Mouse (Mus musculus) liver, postnatal 0 days (tissue): ENCODE measurements at regions not wholly inside any gene's neighbourhood (a gene's known extent, or its start where the extent isn't known, plus 50 kb on each side); places are given as distances from the start of the nearest gene placed in this dataset.

Experiments
- ATAC-seq: fragments of 200-750 bp; cut with Nextera tagmentation; 2 replicates; pipeline ENCODE4 v1.8.0; 2017; ENCODE audit warnings: mild to moderate bottlenecking, moderate library complexity
- DNase-seq: peaks from one replicate; pipeline ENCODE4 v3.0.0-alpha.2; 2016
- H3K27ac ChIP-seq: fragments of 300-500 bp; sonication (generic); 2 replicates; pipeline ENCODE4 v1.5.1; 2014; ENCODE audit warnings: antibody characterized with exemption, moderate library complexity, mild to moderate bottlenecking, low read depth
- H3K27me3 ChIP-seq: fragments of 300-500 bp; sonication (generic); 2 replicates; pipeline ENCODE4 v1.6.1; 2014; ENCODE audit warnings: low read length, control low read depth, mixed read lengths; ENCODE audit not compliant: insufficient read depth
- H3K36me3 ChIP-seq: fragments of 300-500 bp; sonication (generic); replicated peaks from 2 replicates; pipeline ENCODE4 v1.6.1; 2014; ENCODE audit warnings: mild to moderate bottlenecking, control low read depth, low read length, moderate library complexity, mixed read lengths; ENCODE audit not compliant: insufficient read depth
- H3K4me1 ChIP-seq: fragments of 300-500 bp; sonication (generic); 2 replicates; pipeline ENCODE4 v1.6.1; 2014; ENCODE audit warnings: antibody characterized with exemption, mild to moderate bottlenecking, control low read depth; ENCODE audit not compliant: insufficient read depth
- H3K4me2 ChIP-seq: fragments of 300-500 bp; sonication (generic); 2 replicates; pipeline ENCODE4 v1.6.1; 2014; ENCODE audit warnings: low read depth, mild to moderate bottlenecking, low read length, moderate library complexity, mixed read lengths
- H3K4me3 ChIP-seq: fragments of 300-500 bp; sonication (generic); 2 replicates; pipeline ENCODE4 v1.5.1; 2014; ENCODE audit warnings: low read depth, low read length
- H3K9ac ChIP-seq: fragments of 300-500 bp; sonication (generic); replicated peaks from 2 replicates; pipeline ENCODE4 v1.6.1; 2014; ENCODE audit warnings: mild to moderate bottlenecking, moderate library complexity
- H3K9me3 ChIP-seq: fragments of 300-500 bp; sonication (generic); 2 replicates; pipeline ENCODE4 v1.6.1; 2016; ENCODE audit warnings: mild to moderate bottlenecking, control low read depth, low read length, mixed read lengths
- CTCF ChIP-seq: sonication (generic); IDR thresholded peaks from 2 replicates; pipeline ENCODE4 v1.5.1; 2016; ENCODE audit warnings: antibody characterized with exemption, low read depth
- EP300 ChIP-seq: IDR thresholded peaks from 2 replicates; pipeline ENCODE4 v1.6.1; 2016; ENCODE audit warnings: antibody characterized with exemption, low read depth, mild to moderate bottlenecking
- WGBS: fragments of 180-500 bp; shearing (Covaris S2); extraction: QIAGEN DNeasy Blood & Tissue Kit; methylation state at CpG from one replicate; pipeline ENCODE4 v1.1.7; 2014; ENCODE audit not compliant: insufficient replicate concordance; 5-methylcytosine and 5-hydroxymethylcytosine counted together

DNA sequence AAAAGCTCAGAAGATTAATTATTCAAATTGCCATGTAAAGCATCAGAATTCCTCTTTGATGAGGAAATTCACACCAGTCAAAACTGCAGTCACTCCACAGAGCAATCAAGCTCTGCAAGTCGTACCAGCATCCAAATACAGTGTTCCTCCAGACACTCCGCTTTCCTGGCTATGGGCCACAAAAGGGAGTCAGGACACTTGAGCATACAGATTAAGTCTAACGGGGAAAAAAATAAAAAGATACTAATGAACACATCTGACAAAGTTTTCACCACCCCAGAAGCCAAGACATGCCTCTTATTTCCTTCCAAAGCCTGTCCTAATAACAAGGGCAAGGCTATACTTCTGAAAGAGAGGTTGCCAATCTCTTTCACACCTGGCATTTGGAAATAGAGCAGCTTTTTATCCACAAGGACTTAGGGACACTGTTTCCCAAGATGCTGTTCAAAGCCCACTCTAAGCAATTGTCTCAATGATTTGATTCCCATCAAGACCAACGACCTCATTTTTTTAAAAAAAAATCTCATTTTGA is 485.5 kb upstream of the Pou3f2 start:
- TF ChIP-seq EP300: no peak
- no peak for TF ChIP-seq CTCF
- 54% methylated on average over 4 of the region's 4 CpGs for WGBS
- H3K9ac ChIP-seq: no peak overlapping the region

DNA sequence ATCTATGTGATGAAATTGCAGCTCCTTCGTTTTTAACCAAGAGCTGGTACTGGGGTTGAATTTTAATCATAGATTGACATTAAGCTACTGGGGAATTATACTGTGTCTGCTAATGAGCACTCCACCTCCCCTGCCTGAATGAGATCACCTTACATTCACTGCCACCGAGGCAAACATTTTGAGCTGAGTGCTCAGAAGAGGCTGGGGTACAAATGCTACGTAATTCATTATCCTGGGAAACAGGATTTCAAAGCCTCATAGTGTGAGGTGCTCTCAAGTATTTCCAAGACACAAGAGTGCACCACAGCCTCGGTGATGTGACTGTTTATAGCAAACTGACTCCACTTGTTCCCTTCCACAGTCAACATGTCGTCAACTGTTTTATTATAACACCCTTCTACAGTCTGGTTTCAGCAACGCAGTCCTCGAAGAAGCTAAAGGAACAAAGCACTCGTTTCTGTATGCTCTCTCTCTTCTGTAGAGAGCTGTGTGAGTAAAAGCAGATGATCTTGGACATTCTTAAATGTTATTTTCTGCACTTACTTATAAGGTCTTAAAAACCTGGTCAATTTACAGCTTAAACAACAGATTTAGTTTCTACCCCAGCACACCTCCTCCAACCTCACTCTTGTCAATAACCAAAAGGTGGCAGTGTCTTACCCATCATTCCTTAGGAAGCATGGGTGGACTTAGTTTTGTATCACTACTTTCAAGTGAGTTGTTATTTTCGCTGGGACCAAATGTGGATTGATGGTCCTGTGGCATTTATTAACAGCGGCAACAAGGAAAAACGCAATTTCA is 484.8 kb upstream of the Pou3f2 start:
- H3K4me1 ChIP-seq: no peaks in the 10 kb centered on the region
- H3K27me3 ChIP-seq: no peaks in the 10 kb centered on the region
- H3K4me2 ChIP-seq: no peak overlapping the region
- H3K27ac ChIP-seq: no peak overlapping the region
- H3K36me3 ChIP-seq: no peaks in the 10 kb centered on the region
- WGBS: 56% methylated on average over 11 of the region's 11 CpGs
- TF ChIP-seq EP300: no peak
- TF ChIP-seq CTCF: no peak
- H3K4me3 ChIP-seq: no peak overlapping the region
- no peak for ATAC-seq
- no peak for DNase-seq
- no peak overlapping the region for H3K9ac ChIP-seq
- H3K9me3 ChIP-seq: no peaks in the 10 kb centered on the region

More for the DNA sequence above, 485.5 kb upstream of the Pou3f2 start:
- Histone ChIP-seq H3K9me3 (no peaks in the 10 kb centered on the region), H3K36me3 (no peaks in the 10 kb centered on the region), H3K4me3 (no peak overlapping the region), H3K4me2 (no peak overlapping the region), H3K4me1 (no peaks in the 10 kb centered on the region), H3K27ac (no peak overlapping the region), H3K27me3 (no peaks in the 10 kb centered on the region)
- ATAC-seq (no peak), DNase-seq (no peak)

DNA sequence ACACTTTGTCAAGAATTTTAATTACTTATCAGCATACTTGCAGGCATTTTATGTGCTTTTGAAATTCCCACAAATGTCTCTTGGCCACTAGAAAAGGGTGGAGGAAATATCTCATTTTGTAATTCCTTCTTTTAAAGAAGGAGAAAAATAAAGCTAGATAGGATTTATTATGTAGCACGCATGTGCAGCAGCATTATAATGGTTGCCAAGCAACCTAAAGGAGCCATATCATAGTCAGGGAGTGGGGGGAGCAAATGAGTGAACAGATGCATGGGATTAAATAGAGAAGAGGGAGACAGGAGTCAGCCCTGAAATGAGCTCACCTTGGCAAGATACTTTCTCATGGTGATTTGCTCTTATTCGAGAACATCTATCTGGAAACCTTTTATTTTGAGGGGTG is 483.0 kb upstream of the Pou3f2 start:
- H3K4me2 ChIP-seq: no peak overlapping the region
- no peaks in the 10 kb centered on the region for H3K9me3 ChIP-seq
- no peak overlapping the region for H3K9ac ChIP-seq
- TF ChIP-seq EP300 (no peak), CTCF (no peak)
- ATAC-seq (no peak), DNase-seq (no peak)
- no peak overlapping the region for H3K27ac ChIP-seq
- H3K27me3 ChIP-seq: no peaks in the 10 kb centered on the region
- no peaks in the 10 kb centered on the region for H3K36me3 ChIP-seq
- no peaks in the 10 kb centered on the region for H3K4me1 ChIP-seq
- WGBS: 64% methylated on average over 2 of the region's 2 CpGs
- no peak overlapping the region for H3K4me3 ChIP-seq

DNA sequence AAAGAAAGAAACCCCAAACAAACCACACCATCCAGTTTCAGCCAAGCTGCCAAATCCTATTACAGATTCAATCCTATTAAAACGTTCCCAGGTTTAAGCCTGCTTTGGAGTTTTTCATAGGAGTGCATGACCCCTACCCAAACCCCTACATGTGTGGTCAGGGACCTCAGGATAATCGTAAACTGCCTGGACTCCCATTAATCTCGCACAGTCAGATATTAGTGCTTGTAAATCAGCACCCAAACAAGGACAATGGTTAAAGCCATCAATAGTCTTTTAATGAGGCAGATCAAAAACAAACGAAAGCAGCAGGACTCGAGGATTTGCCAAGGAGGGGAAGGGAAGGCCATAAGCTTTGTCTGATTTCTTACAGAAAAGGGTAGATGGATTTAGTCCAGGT is 482.3 kb upstream of the Pou3f2 start:
- 29% methylated on average over 5 of the region's 5 CpGs for WGBS
- H3K4me3 ChIP-seq: no peak overlapping the region
- no peak for TF ChIP-seq CTCF
- no peak for TF ChIP-seq EP300

DNA sequence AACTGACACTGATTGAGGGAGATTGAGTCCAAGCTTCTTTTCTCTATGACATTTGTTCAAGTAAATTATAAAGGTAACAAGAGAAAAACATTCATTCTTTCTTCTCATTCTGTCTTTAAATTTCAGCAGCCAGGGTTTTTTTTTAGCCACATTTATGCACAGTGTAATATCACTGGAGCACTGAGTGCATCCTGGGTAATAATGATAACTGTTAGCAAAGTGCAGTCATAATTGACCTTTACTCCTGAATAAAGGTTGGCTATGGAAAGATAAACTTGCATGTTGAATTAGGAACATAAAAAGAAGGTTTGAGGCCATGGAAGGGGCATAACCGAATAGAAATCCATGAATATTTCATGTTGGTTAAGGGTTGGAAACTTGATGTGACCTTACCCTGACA is 461.3 kb upstream of the Pou3f2 start:
- no peaks in the 10 kb centered on the region for H3K36me3 ChIP-seq
- no peak overlapping the region for H3K4me3 ChIP-seq
- no peaks in the 10 kb centered on the region for H3K4me1 ChIP-seq
- ATAC-seq: no peak
- WGBS: 82% methylated on average over 1 of the region's 1 CpGs
- H3K4me2 ChIP-seq: no peak overlapping the region
- H3K9me3 ChIP-seq: no peaks in the 10 kb centered on the region
- H3K9ac ChIP-seq: no peak overlapping the region
- H3K27ac ChIP-seq: no peak overlapping the region
- TF ChIP-seq EP300: no peak
- TF ChIP-seq CTCF: no peak
- no peak for DNase-seq
- no peaks in the 10 kb centered on the region for H3K27me3 ChIP-seq

More for the DNA sequence above, 482.3 kb upstream of the Pou3f2 start:
- Histone ChIP-seq H3K27ac (no peak overlapping the region), H3K27me3 (no peaks in the 10 kb centered on the region), H3K4me1 (no peaks in the 10 kb centered on the region), H3K36me3 (no peaks in the 10 kb centered on the region), H3K4me2 (no peak overlapping the region), H3K9me3 (no peaks in the 10 kb centered on the region), H3K9ac (no peak overlapping the region)
- no peak for DNase-seq
- no peak for ATAC-seq

DNA sequence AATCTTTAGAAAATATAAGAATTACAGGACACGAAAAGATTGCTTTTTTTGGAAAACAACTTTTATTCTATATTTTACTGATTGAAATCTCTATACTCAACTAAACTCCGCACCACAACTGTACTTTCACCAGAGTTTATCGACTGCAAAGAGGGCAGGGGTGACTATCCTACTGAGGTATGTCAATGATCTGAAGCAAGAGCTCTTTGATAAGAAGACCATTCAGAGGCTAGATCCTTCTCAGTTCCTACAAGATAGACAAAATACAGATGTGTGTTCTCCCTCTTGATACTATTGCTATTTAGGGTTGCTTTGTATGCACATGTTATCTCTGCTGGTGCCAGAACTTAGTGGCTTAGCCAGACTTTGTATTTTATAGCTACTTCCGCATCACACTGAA is 460.7 kb upstream of the Pou3f2 start:
- no peaks in the 10 kb centered on the region for H3K4me1 ChIP-seq
- ATAC-seq (no peak), DNase-seq (no peak)
- no peaks in the 10 kb centered on the region for H3K9me3 ChIP-seq
- no peak for TF ChIP-seq CTCF
- TF ChIP-seq EP300: no peak
- 73% methylated on average over 4 of the region's 4 CpGs for WGBS
- H3K27me3 ChIP-seq: no peaks in the 10 kb centered on the region
- H3K4me3 ChIP-seq: no peak overlapping the region
- H3K27ac ChIP-seq: no peak overlapping the region
- no peak overlapping the region for H3K9ac ChIP-seq
- H3K4me2 ChIP-seq: no peak overlapping the region
- no peaks in the 10 kb centered on the region for H3K36me3 ChIP-seq
